Mouse (Mus musculus) lung, postnatal 25 days (tissue): ENCODE measurements at regions not wholly inside any gene's neighbourhood (a gene's known extent, or its start where the extent isn't known, plus 50 kb on each side); places are given as distances from the start of the nearest gene placed in this dataset.
A peak's percentile ranks its signal among the peaks of the same experiment; 100 is the strongest.
"Not testable (repeated sequence)": the region's sequence is repeated elsewhere in the genome, so short reads cannot be mapped to it uniquely, and the experiment has no call there.

ENCODE experiments used
- DNase-seq: peaks from one replicate; pipeline ENCODE4 v3.0.0; 2022; ENCODE audit warnings: low spot score

DNA sequence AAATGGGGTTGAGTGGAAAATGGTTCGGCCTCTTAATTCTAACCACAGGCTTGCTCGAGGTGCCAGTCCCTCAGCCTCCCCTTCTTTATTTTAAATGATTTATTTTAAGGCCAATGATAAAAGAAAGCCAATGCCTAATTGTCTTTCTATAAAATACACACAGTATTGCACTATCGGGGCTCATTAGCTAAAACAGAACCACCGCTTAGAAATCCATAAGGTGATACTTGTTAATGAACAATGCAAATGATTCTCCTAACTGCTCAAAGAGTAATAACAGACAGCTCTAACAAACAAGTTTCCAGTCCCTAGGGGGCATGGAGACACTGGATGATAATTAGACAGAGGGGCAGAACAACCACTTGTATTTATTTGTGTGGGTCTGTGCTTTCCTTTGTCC lies 58.8 kb downstream of the Emx2 start:
- no peak for DNase-seq

DNA sequence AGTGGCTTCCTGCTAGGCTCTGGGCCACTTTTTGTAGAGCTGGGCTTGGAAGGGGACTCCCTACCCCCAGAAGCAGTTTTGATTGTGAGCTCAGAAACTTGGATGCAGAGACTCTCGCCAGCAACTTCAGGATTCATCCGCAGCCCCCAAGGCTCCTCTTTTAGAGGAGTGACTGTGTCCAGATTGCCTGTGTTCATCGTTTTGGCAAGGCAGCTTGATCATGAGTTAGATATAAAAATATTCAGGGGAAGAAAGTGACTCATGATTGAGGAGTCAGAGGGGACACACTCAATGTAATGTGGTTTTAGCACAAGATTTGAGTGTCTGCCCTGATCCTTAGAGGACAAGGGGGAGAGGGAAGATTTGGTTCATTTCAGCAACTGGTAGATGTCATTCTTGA lies 61.0 kb downstream of the Emx2 start:
- no peak for DNase-seq

DNA sequence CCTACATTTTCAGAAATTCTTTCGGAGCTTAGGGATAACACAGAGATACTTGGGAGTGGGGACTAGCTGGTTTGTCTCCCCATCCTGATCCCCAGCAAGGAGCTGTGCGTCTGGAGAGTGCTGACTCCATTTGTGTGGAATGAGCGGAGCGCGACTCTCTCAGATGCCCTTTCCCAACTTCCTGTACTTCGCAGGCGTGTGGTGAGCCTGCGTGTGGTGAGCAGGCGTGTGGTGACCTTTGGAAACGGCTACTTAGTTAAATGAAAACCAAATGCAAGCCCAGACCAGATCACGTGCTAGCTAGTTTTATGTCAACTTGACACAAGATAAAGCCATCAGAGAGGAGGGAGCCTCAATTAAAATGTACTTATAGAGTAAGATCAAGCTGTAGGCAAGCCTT lies 64.0 kb downstream of the Emx2 start:
- no peak for DNase-seq

DNA sequence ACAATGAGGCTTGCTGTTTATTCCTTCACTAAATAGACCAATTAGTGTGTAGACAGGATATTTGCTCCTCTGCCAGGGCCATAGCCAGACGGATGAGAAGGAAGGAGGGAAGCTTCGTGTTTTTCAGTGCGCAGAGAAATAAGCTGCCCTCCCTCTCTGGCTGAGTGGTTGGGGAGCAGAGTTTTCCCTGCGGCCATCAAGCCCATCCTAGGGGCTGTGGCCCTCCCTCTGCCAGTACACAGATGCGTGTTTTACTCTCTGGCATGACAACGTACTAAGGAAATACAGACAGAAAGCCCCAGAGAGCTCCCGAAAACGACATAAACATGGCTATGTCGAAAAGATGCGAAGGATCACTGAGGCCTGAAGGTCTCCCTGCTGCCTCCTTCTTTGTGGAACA lies 65.2 kb downstream of the Emx2 start:
- no peak for DNase-seq

DNA sequence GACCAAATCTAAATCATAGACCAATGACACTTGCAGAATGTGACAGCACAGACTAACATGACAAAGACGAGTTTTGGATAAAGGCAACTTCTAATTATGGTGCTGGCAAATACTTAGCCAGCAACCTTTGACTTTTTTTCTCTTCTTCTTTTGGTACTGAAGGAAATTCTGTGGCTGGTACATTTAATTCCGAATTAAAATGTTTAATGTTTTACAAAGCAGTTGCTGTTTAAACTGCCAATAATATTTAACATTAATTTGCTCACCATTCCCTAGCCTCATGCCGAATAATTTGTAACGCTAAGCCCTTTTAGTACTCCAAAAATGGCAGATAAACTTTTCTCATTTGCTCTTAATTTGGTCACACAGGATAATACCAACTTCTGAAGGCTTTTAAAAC lies 105.9 kb downstream of the Emx2 start:
- DNase-seq, result no peak

DNA sequence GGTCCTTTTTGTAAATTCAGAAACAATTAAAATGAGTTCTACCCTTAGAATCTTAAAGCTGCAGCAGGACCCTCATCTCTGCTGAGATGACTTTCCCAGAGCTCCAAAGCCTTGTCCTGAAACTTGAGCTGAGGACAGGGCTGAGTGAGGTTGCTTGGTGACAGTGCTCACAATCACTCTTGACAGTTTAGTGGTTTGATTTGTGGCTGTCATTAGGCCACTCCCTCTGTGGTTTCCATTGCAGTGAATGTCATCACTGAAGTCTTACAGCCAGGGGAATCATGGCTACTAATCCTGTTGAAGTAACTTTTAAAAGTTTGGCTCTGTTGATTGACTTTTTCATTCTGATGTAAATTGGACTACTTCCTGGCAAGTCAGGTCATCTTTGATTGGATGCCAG lies 110.7 kb downstream of the Emx2 start:
- DNase-seq, result no peak

DNA sequence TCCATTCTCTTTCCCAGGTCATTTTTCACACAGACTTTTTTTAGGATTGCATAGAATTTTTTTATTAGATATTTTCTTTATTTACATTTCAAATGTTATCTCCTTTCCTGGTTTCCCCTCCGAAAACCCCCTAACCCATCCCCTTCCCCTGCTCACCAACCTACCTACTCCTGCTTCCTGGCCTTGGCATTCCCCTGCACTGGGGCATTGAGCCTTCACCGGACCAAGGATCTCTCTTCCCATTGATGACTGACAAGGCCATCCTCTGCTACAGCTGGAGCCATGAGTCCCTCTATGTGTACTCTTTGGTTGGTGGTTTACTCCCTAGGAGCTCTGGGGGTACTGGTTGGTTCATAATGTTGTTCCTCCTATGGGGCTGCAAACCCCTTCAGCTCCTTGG lies 111.4 kb downstream of the Emx2 start:
- DNase-seq, result not testable (repeated sequence)

DNA sequence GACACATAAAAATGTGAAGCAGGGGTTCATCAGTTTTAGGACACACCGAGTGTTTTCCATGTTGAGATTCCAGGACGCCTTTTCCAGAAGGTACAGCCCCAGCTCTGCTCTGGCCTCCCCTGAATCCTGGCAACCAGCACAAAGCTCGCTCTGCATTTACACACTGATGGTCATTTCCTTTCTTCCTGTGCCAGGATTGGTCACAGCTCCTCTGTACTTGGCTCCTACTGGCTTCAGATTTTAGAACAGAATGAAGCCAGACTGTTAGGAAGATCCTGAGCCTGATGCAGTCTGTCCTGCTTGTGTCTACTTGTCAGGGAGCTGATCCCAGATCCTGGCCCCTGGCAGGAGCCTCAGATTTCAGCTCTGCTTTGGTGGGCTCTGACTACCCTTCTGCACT lies 116.2 kb downstream of the Emx2 start:
- DNase-seq, result no peak

DNA sequence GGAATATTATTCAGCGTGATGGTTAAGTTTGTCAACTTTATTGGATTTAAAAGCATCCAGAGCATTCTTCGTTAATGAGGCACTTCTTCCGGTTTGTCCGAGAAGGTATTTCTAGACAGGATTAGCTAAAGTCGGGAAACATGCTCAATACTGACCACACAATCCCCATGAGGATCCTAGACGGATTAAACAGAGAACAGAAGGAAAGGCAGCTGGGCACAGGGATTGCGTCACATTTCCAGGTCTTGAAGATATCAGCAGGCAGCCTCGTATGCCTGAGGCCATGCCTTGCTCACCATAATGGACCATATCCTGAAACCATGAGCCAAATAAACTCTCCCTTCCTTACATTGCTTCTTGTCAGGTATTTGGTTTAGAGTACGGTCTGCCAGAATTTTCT lies 119.7 kb downstream of the Emx2 start:
- DNase-seq, result no peak

DNA sequence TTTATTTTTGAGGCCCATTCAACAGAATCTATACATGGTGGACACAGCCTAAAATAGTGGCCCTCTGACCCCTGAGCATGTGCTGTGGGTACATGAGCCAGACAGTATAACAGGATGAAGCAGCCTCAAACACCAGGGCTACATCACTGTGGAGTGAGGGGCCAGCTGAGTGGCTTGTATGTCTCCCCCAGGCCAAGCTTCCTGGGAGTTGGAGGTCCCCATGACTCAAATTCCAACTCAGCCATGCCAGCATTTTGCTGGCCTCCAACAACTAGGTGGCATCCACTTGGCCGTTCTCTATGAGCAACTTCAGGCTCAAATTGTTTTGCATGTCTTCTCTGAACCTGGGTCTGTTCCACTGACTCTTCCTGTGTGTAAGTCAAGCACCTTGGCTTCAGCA lies 121.5 kb downstream of the Emx2 start:
- no peak for DNase-seq

DNA sequence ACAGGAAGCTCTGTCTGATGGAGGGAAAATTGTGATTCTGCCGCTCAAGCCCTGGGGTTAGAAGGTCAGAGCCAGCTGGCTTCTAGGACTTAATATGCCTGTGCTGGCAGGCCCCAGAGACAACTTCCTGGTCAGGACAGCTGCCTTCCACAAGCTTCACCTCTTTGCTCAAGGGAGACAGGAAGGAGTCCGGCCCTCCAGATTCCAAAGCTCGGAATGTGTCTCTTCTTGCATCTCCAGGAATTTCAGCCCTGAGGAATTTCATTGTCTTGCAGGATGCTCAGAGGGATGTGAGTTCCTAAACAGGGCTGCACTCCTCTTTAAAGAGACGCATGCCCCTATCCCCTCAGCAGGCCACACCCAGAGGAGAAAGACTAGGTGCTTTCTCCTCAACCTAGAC lies 127.7 kb downstream of the Emx2 start:
- DNase-seq, result no peak

DNA sequence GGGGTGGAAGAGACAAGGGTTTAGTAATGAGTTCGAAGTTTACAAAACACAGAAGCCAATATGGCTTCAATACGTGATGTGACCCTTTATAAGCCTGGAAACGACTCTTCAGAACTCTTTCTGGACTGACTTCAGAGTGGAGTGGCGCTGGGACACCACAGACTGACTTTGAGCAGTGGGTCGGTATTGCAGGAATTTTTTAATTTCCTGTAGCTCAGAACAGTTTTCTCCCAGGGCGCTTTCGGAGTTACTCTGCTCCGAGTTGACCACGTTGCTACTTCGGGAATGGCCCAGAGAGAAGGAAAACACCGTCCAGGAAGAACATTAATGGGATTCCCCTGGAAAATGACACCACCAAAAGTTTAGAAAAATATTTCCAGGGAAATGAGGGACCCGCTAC lies 129.1 kb downstream of the Emx2 start:
- no peak for DNase-seq

DNA sequence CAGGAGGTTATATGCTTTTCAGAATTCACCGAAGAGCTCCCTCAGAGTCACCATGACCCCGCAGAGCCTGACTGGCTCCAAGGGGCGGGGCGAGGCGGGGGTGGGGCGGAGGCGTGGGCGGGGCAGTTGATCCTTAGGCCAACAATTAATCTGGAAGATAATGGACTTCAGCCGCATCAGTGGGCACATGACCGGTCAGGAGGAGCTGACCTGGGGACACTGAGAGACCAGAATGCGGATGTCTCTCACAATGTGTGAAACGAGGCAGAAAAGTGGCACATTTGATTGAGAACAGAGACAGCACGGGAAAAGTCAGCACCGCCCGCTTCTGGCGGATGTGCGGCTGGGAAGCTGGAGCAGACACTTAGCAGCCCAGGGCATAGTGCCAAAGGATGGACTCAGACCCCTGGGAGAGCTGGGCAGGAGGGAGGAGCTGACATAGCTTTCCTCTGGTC lies 129.9 kb downstream of the Emx2 start:
- peak; percentile 3 for DNase-seq

DNA sequence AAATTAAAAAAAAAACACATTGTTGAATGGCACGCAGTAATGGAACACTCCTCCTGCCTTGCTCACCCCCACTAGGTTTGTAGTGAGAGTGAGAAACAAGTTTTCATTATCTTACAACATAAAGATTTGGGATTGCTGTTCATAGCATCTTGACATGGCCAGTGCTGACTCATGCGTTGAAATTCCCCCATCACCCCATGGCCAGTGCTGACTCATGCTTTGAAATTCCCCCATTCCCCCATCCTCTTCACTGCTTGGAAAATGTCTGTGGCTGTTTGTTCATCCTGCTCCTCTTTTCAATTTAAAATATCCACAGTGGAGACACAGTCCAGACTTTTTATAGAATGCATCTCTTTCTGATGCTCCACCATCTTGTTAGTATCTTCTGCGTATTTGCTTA lies 131.8 kb downstream of the Emx2 start:
- no peak for DNase-seq

DNA sequence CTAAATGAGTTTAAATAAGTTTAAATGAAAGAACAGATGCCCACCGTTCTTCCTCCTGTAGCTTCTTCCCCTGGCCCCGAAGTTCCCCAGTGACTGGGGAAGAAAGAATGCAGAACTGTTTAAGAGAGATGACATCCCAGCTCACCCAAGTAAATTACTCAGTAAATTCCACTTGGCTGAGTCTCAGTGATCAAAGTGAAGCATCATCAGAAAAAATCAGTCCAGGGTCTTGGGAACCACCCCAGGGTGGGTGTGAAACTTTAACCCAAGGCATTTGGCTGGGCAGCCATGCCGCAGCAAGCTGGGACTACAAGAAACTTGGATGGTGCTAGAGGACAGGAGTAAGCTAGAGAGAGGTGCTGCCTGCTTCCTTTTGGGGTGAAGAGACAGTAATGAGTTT lies 133.9 kb downstream of the Emx2 start:
- no peak for DNase-seq

DNA sequence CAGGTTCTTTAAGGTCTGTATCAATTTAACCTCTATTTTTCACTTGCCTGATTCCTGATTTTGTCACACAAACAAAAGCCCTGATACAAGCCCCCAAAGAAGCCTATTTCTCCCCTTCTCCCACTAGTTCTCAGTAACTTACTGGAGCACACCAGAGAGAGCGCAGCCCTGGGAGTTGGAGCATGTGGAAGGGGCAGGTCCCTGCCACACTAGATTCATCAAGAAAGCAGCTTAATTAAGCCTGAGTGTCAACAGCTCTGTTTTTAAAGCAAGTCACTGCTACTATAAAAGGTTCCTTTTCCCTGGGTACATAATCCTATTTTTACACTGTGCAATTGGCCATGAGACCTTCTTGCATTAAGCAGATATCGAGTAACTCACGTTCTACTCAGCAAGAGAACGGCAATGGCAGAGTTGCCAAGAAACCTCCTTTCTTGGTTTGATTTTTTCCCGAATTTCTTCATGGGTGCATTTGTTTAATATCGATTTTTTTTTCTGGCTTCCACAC lies 166.2 kb downstream of the Emx2 start:
- no peak for DNase-seq

DNA sequence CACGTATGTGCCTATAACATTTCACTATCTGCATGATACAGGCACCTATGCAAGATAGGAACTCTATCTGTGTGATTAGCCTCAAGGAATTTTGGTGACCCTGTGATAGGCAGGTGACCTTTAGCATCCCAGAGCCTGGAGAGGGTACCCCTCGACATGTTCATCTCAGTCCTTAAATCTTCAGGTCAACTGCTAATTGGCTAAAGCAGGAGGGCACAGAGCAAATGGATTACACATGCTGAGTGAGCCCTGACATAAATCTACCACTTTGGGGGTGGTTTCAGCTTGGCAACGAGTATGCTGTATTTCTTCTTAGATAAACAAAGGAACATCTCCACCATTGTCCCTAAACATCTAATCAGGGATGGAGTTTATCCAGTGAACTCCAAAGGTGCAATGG lies 169.5 kb downstream of the Emx2 start:
- DNase-seq, result no peak

DNA sequence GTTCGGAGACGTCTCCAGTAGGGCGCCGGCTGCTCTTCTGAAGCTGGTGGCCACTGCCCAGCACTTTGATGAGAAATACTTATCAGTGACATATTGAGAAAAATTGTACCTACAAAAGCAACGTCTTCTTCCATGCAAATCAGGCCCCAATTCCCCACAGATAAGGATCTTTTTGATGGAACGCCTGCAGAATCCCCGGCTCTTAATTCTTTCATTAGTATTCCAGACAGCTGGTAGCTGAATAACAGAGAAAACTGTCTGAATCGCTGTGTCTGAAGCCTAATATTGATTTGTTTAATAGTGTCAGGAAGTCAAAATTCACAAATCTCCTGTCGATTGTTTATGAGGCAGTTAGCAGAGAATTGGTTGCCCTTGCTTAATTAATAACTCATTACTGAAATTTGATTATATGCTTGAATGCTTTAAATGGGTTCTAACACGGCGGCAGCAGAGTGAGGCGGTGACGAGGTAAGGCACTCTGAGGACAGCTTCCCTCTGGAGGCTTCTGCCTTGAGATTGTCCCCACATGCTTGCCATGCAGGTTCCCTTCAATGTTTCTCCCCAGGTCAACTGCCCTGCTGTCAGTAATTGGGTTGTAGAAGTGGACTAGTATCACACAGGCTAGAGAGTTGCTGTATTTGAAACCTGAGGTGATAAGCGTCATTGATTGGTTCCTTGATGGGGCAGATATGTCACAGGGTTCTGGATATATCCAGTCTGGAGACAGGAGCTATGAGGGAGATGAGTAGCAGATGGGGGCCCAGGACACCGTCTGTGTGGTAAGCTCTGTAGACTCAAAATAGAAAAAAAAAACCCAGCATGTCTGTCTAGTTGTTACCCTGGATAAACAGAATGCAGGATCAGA lies 170.4 kb downstream of the Emx2 start:
- no peak for DNase-seq

DNA sequence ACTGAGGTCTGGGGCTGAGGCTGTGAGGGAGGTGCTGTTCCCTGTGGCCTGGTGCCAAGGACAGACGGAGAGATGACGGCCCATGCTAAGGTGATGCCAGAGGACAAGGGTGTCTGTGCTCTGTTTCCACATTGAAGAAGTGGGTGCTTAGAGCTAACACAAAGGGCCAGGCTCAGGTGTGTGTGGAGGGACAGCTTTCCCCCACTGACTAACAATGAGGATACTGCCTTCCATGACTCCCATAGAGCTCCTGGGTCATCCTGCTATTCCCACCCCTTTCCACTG lies 170.9 kb downstream of the Emx2 start:
- no peak for DNase-seq

DNA sequence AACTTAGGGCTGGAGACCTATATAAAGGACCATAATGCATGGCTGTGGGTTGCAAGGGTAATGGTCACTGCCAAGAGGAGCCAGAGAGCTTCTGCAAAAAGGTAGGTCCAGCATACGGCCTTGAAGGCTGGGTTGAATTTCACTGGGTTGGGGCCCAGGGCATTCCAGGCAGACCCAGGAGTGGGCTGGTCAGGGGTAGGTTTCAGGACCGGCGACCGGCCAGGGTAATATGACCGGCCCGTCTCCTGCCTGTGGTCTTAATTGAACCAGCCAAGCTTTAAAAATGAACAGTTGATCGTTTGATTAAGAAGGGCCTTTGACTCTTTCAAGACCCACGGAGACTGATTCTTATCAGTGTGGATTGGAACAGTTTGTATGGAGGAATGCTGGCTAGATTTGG lies 171.9 kb downstream of the Emx2 start:
- no peak for DNase-seq

DNA sequence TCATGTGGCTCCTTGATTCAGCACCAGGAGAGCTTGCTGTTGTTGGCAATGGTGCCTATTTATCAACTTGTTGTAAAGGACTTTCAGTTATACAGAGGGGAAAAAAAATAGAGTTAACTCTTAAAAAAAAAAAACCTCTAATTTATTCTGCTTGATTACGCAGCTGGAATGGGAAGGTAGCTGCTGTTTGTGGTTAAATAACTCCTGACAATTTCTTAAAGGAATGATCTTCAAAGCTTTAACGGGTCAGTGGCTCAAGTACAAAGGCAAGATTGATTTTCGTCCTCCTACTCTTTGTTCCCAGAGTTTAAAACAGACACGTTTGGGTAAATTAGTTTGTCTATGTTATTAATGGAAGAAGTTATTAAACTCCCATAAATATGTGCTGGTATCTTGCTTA lies 172.5 kb downstream of the Emx2 start:
- no peak for DNase-seq

DNA sequence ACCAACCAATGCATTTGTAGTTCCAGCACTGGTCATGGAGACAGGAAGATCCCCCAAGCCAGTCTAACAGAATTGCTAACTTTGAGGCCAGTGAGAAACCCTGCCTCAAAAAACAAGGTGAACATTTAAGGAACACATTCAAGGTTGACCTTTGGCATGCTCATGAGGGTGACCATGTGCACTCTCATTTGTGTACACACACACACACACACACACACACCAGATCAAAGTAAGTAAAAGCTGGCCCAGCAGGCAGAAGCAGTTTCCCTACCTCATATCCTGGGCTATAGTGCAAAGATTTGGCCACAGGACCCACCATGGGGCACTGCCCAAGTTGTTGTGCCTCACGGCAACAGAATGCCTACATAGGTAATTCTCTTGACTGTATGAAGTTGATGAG lies 173.4 kb downstream of the Emx2 start:
- no peak for DNase-seq

DNA sequence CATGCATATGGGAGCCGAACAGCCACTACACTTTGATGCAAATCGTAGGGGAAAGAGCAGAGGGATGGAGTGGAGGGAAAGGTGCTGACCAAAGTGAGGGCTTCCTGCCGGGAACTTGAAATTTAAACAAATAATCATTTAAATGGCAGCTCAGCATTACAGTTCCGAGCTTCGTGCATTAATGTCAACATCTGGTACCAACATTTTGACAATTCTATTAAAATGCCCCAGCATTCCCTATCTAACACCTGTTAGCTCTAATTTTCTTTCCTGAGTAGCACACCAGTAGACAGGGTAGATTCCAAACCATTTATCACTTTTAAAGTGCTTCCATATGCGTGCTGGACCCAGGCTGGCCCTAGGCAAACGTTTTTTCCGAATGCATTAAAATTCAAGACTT lies 178.1 kb downstream of the Emx2 start:
- no peak for DNase-seq

DNA sequence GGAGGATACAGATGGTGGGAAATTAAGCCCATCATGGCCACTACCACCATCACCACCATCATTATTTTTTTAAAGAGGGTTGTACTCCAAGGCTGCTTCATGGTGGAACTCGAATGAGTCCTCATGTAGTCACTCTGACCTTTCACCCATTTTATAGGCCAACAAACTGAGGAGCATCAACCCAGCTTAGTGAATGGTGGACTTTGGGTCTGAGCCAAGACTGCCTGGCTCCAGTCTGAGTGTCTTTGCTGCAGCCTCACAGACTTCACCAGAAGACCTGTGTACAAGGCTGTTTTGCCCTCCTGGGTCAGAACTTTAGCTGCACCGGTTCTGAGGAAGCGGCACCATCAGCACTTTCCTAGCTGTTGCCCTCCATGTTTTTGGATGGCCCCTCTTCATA lies 184.4 kb downstream of the Emx2 start:
- DNase-seq, result no peak
